Mouse (Mus musculus) regulatory T cell (primary cell): ENCODE data around the gene Olfr707.
"Not testable (repeated sequence)": the region's sequence is repeated elsewhere in the genome, so short reads cannot be mapped to it uniquely, and the experiment has no call there.

Source experiments
- in situ Hi-C: fragments of 300-600 bp; cut with MboI, MseI; formaldehyde crosslinking; loops from one replicate; pipeline ENCODE4 v1.15.1; 2025; ENCODE audit warnings: high pct_unique_total_duplicates

Gene Olfr707

DNA sequence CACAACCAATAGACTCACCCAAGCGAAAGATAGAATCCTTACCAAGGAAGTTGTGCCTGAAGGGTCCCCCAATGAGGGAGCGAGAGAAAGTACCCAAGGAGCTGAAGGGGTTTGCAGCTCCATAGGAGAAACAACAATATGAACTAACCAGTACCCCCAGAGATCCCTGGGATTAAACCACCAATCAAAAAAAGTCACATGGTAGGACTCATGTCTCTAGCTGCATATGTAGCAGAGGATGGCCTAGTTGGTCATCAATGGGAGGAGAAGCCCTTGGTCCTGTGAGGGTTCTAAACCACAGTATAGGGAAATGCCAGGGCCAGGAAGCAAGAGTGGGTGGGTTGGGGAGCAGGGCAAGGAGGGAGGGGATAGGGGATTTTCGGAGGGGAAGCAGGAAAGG lies at the start of gene Olfr707:
TSS of gene Olfr707 (minus strand) at position 101 of the 400 bp plus-strand sequence.
- in situ Hi-C loops = not testable (repeated sequence)

DNA sequence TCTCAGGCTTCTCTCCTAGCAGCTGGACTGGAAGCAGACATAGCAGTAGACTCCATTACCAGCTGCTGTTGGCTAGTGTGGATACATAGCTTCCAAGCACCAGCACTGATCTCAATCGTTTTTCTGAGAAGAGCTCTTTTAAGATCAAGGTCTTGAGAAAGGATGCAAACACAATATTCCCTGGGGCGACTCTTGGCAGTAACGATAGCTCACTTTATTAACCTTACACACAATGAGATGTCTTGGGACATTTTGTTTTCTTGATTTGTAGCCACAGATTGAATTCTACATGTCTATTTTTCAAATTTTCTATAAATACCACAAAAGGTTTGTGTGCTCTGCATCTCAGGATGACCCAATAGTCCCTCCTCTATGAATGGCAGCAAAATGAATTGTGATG lies 47.2 kb upstream of the Olfr707 start, which contains the start of gene Olfr710:
TSS of gene Olfr710 (minus strand) at position 101 of the 400 bp plus-strand sequence.
- in situ Hi-C loops = no loop called here

DNA sequence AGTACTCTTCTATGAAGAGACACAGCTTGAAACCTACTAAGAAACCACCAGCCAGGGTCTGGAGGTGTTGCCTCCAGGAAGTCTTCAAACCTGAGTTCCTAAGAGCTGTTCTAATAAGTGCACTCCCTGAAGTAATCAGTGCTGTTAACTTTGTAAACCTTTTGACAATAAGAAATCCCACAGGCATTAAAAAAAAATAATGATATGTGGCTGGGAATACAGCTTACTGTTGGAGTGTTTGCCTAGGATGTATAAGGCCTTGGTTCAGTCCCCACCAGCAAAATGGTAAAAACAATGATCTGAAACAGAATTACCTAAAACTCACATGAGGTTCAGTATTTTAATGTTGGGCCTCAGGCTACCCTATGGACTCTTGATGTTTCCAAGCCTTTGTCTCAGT lies 31.1 kb upstream of the Olfr707 start, which contains the start of gene Olfr709-ps1:
TSS of gene Olfr709-ps1 (minus strand) at position 101 of the 400 bp plus-strand sequence.
- in situ Hi-C loops = no loop called here

GRCm38 (mm10) chr7:106920961-106921360 lies 19.9 kb upstream of the Olfr707 start:
- in situ Hi-C loops = not testable (repeated sequence)

GRCm38 (mm10) chr7:106907676-106908075 lies 6.6 kb upstream of the Olfr707 start, which contains the start of gene Olfr1532-ps1:
Gene Olfr1532-ps1, plus strand, starts transcription at chr7:106908001.
- in situ Hi-C loops = no loop called here

GRCm38 (mm10) chr7:106888062-106888461 lies 13.0 kb downstream of the Olfr707 start, which contains the start of gene Olfr706:
Gene Olfr706, minus strand, starts transcription at chr7:106888162.
- in situ Hi-C loops = loop anchor here (10.0 kb wide), 1 partner anchor 383 kb away; no protein-coding TSS in a partner anchor

DNA sequence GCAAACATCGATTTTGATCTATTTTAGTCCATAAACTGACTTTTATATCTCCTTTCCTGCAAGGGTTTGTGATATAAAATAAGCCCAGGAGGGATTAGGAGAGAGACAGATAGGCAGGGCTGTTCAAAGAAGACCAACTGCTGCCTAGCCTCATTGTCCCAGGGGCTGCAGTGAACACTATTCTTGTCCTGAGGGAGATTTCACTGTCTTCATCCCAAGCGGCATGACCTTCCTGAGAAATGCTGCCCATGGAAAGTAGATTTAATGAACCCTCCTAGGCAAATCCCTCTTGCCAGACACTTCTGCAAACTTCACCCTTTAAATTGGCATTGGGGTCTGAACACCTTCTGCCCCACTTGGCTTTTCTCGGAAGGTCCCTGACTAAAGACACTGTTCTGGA lies 24.2 kb downstream of the Olfr707 start, which contains the start of gene Olfr705:
TSS of gene Olfr705 (minus strand) at position 101 of the 400 bp plus-strand sequence.
- in situ Hi-C loops = no loop called here

DNA sequence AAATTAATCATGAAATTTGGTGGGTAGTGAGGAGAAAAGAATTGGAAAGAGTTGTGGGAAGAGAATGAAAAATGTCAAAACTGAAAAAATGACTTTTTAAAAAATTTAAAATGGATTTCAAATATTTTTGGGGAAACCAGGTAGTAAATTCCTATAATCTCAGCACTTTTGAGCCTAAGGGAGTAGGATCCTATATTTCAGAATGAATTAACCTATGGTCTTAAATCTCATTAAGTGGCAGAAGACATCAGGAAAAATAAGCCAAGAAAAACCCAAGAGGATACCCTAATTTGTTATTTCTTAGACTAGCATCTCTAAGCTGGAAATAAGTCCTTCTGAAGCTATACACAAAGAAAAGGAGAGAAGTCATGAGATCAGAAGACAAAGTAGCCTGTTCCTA lies 38.2 kb downstream of the Olfr707 start, which contains the start of gene Olfr704:
TSS of gene Olfr704 (plus strand) at position 301 of the 400 bp plus-strand sequence.
- in situ Hi-C loops = no loop called here

DNA sequence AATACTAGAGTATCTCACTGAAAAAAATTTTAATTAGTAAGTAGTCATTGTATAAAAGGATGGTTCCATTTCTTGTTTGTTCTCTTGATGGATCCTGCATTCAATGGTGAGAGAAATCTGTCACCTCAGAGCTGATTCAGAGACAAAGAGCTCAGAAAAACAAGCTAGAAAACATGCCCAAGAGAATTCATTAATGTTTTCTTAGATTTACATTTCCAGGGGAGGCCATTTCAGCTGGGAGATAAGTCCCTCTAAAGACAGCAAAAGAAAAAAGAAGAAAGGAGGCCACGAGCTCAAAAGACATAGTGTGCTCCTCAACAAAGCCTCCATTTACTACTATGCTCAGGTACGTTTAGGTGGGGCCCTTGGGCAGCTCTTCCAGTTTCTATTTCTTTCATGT lies 58.0 kb downstream of the Olfr707 start, which contains the start of gene Olfr703:
TSS of gene Olfr703 (plus strand) at position 301 of the 400 bp plus-strand sequence.
- in situ Hi-C loops = no loop called here
